Mouse (Mus musculus) liver, postnatal 0 days (tissue): ENCODE measurements around the gene Krr1.

ENCODE experiments used
- CTCF ChIP-seq: sonication (generic); IDR thresholded peaks from 2 replicates; pipeline ENCODE4 v1.5.1; 2016; ENCODE audit warnings: antibody characterized with exemption, low read depth
- EP300 ChIP-seq: IDR thresholded peaks from 2 replicates; pipeline ENCODE4 v1.6.1; 2016; ENCODE audit warnings: antibody characterized with exemption, low read depth, mild to moderate bottlenecking

- peak; percentile 81 for TF ChIP-seq CTCF
- TF ChIP-seq EP300: no peak
These were observed 47.0 kb upstream of the Krr1 start for GRCm38 (mm10) chr10:111925489-111925860.
